ENCODE assay signal across 19 mouse cellular contexts in genomic region chr7:145301008-145301340, GRCm38 (mm10). TPM values are rescaled to one million over a fixed set of nuclear protein-coding genes. Genes with fewer than 3 reads are reported as not detected.
A peak's percentile ranks its signal among the peaks of the same experiment; 100 is the strongest.
DNase-seq lines count a peak whose midpoint lies in the region; ATAC-seq and TF ChIP-seq lines count a peak whose summit lies in the region.
"Had no signal": no experiment of that assay in that cellular context is flagged by ENCODE, and none has a peak within 500 bp of the region (broad histone marks: within the 10 kb centered on the region; RNA-seq: fewer than 3 reads in every experiment).

No protein-coding gene starts in this region.

- H3K36me3 ChIP-seq in embryonic facial prominence, embryonic 13.5 days: no peaks in the 10 kb centered on the region
- H3K36me3 ChIP-seq in embryonic facial prominence, embryonic 10.5 days (replicated peaks): no peaks in the 10 kb centered on the region
- H3K36me3 ChIP-seq in kidney, embryonic 16.5 days (ENCODE audit: insufficient read depth, low read length): no peaks in the 10 kb centered on the region
- H3K36me3 ChIP-seq in limb, embryonic 15.5 days: no peaks in the 10 kb centered on the region
- H3K36me3 ChIP-seq in liver, postnatal 0 days (replicated peaks; ENCODE audit: insufficient read depth, low read length): no peaks in the 10 kb centered on the region
- H3K36me3 ChIP-seq: heart, embryonic 10.5 days; lung, embryonic 15.5 days had no signal

- H3K27ac ChIP-seq in embryonic facial prominence, embryonic 13.5 days: peak overlapping the region; percentile 17; the same call in 1 of the 2 replicates
- no peak overlapping the region for H3K27ac ChIP-seq in embryonic facial prominence, embryonic 10.5 days (replicated peaks)
- H3K27ac ChIP-seq in kidney, embryonic 16.5 days (ENCODE audit: low read length): 0 out of 2 replicates have a peak overlapping the region, but pooled peaks have one; percentile 1
- H3K27ac ChIP-seq in limb, embryonic 15.5 days: peak overlapping the region; percentile 80
- no peak overlapping the region for H3K27ac ChIP-seq in liver, postnatal 0 days (ENCODE audit: low read depth)
- H3K27ac ChIP-seq: heart, embryonic 10.5 days; hindbrain, embryonic 14.5 days; layer of hippocampus, adult 2 months had no signal

- no peak overlapping the region for H3K9ac ChIP-seq in embryonic facial prominence, embryonic 13.5 days
- no peak overlapping the region for H3K9ac ChIP-seq in kidney, embryonic 16.5 days (replicated peaks; ENCODE audit: low read length)
- H3K9ac ChIP-seq in limb, embryonic 15.5 days: no peak overlapping the region
- H3K9ac ChIP-seq in liver, postnatal 0 days (replicated peaks): no peak overlapping the region
- H3K9ac ChIP-seq: hindbrain, embryonic 14.5 days; lung, embryonic 15.5 days had no signal

- DNase-seq in embryonic facial prominence, embryonic 10.5 days (ENCODE audit: low spot score): no peak
- DNase-seq in kidney, postnatal 36 days: no peak
- DNase-seq in MN1 (ENCODE audit: low spot score): peak; percentile 44
- no peak for DNase-seq in embryo, embryonic 9.5 days (ENCODE audit: extremely low spot score)
- no peak for DNase-seq in liver, postnatal 0 days
- DNase-seq: adrenal gland, postnatal 10 days; kidney, adult 8-10 months; retina, postnatal 1 day; right cerebral cortex, postnatal 4 days; thymus, adult 18-20 months had no signal

- TF ChIP-seq EP300 in liver, postnatal 0 days (IDR thresholded peaks at IDR 0.05; ENCODE audit: low read depth): no peak

- no peak for ATAC-seq in embryonic facial prominence, embryonic 13.5 days (ENCODE audit: insufficient number of reproducible peaks, insufficient read depth, low FRiP score, low TSS enrichment, low read depth)
- no peak for ATAC-seq in kidney, embryonic 16.5 days (ENCODE audit: low FRiP score, low TSS enrichment)
- ATAC-seq in limb, embryonic 15.5 days (ENCODE audit: insufficient number of reproducible peaks, low FRiP score, low TSS enrichment, low read depth): no peak
- no peak for ATAC-seq in liver, postnatal 0 days

- no peaks in the 10 kb centered on the region for H3K9me3 ChIP-seq in embryonic facial prominence, embryonic 13.5 days
- H3K9me3 ChIP-seq in embryonic facial prominence, embryonic 10.5 days: no peaks in the 10 kb centered on the region
- H3K9me3 ChIP-seq in kidney, embryonic 16.5 days (ENCODE audit: low read length): no peaks in the 10 kb centered on the region
- no peaks in the 10 kb centered on the region for H3K9me3 ChIP-seq in limb, embryonic 15.5 days
- no peaks in the 10 kb centered on the region for H3K9me3 ChIP-seq in liver, postnatal 0 days (ENCODE audit: low read length)
- H3K9me3 ChIP-seq: heart, embryonic 10.5 days; lung, embryonic 15.5 days had no signal

- H3K4me1 ChIP-seq in embryonic facial prominence, embryonic 13.5 days: peaks cover 36% of the 10 kb centered on the region
- peaks cover 42% of the 10 kb centered on the region for H3K4me1 ChIP-seq in embryonic facial prominence, embryonic 10.5 days
- peaks cover 19% of the 10 kb centered on the region; the same call in 1 of the 2 replicates for H3K4me1 ChIP-seq in kidney, embryonic 16.5 days (ENCODE audit: insufficient read depth, low read length)
- peaks cover 41% of the 10 kb centered on the region for H3K4me1 ChIP-seq in limb, embryonic 15.5 days
- peaks cover 4% of the 10 kb centered on the region; the same call in 1 of the 2 replicates for H3K4me1 ChIP-seq in liver, postnatal 0 days (ENCODE audit: insufficient read depth)

- 0 out of 2 replicates have a peak overlapping the region, but pooled peaks have one; percentile 12 for H3K4me3 ChIP-seq in embryonic facial prominence, embryonic 13.5 days
- H3K4me3 ChIP-seq in embryonic facial prominence, embryonic 10.5 days: no peak overlapping the region
- no peak overlapping the region for H3K4me3 ChIP-seq in kidney, embryonic 16.5 days (ENCODE audit: low read length)
- peak overlapping the region; percentile 27 for H3K4me3 ChIP-seq in limb, embryonic 15.5 days
- no peak overlapping the region for H3K4me3 ChIP-seq in liver, postnatal 0 days (ENCODE audit: low read depth, low read length)
- H3K4me3 ChIP-seq: heart, embryonic 10.5 days; layer of hippocampus, adult 2 months; lung, embryonic 15.5 days had no signal

- no peaks in the 10 kb centered on the region for H3K27me3 ChIP-seq in embryonic facial prominence, embryonic 13.5 days
- H3K27me3 ChIP-seq in embryonic facial prominence, embryonic 10.5 days (replicated peaks; ENCODE audit: low read depth, poor library complexity, severe bottlenecking): 0 out of 2 replicates have a peak, but pooled peaks cover 8% of the 10 kb centered on the region
- H3K27me3 ChIP-seq in kidney, embryonic 16.5 days (ENCODE audit: insufficient read depth, low read length): no peaks in the 10 kb centered on the region
- H3K27me3 ChIP-seq in limb, embryonic 15.5 days: no peaks in the 10 kb centered on the region
- H3K27me3 ChIP-seq in liver, postnatal 0 days (ENCODE audit: insufficient read depth, low read length): no peaks in the 10 kb centered on the region
- H3K27me3 ChIP-seq: lung, embryonic 15.5 days had no signal

- no peak for TF ChIP-seq CTCF in liver, postnatal 0 days (IDR thresholded peaks at IDR 0.05; ENCODE audit: low read depth)

- H3K4me2 ChIP-seq in embryonic facial prominence, embryonic 13.5 days: peak overlapping the region; percentile 3; the same call in 1 of the 2 replicates
- peak overlapping the region; percentile 14; the same call in 1 of the 2 replicates for H3K4me2 ChIP-seq in kidney, embryonic 16.5 days (replicated peaks; ENCODE audit: low read depth, low read length)
- peak overlapping the region; percentile 40 for H3K4me2 ChIP-seq in limb, embryonic 15.5 days
- H3K4me2 ChIP-seq in liver, postnatal 0 days (ENCODE audit: low read depth, low read length): no peak overlapping the region
- H3K4me2 ChIP-seq: hindbrain, embryonic 14.5 days; liver, embryonic 11.5 days; lung, embryonic 15.5 days had no signal

RNA-seq across cellular contexts. Expression of gene Mrgprf, which starts 0.3 kb away (rescaled TPM):
- polyA plus RNA-seq in embryonic facial prominence, embryonic 13.5 days (2015; fragmentation: Nextera tagmentation; extraction: Ambion mirVana): 1.5 and 3.4 TPM in 2 replicates
- polyA plus RNA-seq in embryonic facial prominence, embryonic 10.5 days (2016; fragmentation: Nextera tagmentation; extraction: Ambion mirVana): 0.10 TPM in 1 of 2 replicates, not detected in the other
- polyA plus RNA-seq in kidney, embryonic 16.5 days (2015; fragmentation: Nextera tagmentation; extraction: Ambion mirVana): 3.5 and 3.8 TPM in 2 replicates
- 10.8 and 15.3 TPM in 2 replicates for polyA plus RNA-seq in limb, embryonic 15.5 days (2015; fragmentation: Nextera tagmentation; extraction: Ambion mirVana)
- polyA plus RNA-seq in liver, postnatal 0 days (2015; fragmentation: Nextera tagmentation; extraction: Ambion mirVana): 0.16 and 0.24 TPM in 2 replicates
- polyA plus RNA-seq: liver, embryonic 11.5 days had no signal

RNA-seq across cellular contexts. Expression of gene Mrgprd, which starts 13.7 kb away (rescaled TPM):
- not detected in 2 replicates for polyA plus RNA-seq in embryonic facial prominence, embryonic 13.5 days (2015; fragmentation: Nextera tagmentation; extraction: Ambion mirVana)
- polyA plus RNA-seq in embryonic facial prominence, embryonic 10.5 days (2016; fragmentation: Nextera tagmentation; extraction: Ambion mirVana): not detected in 2 replicates
- not detected in 2 replicates for polyA plus RNA-seq in kidney, embryonic 16.5 days (2015; fragmentation: Nextera tagmentation; extraction: Ambion mirVana)
- not detected in 2 replicates for polyA plus RNA-seq in limb, embryonic 15.5 days (2015; fragmentation: Nextera tagmentation; extraction: Ambion mirVana)
- not detected in 2 replicates for polyA plus RNA-seq in liver, postnatal 0 days (2015; fragmentation: Nextera tagmentation; extraction: Ambion mirVana)
- polyA plus RNA-seq: heart, embryonic 10.5 days; hindbrain, embryonic 14.5 days; liver, embryonic 11.5 days; lung, embryonic 15.5 days; midbrain, embryonic 14.5 days had no signal

RNA-seq across cellular contexts. Expression of gene Tpcn2, which starts 17.2 kb away (rescaled TPM):
- 13.6 and 14.7 TPM in 2 replicates for polyA plus RNA-seq in embryonic facial prominence, embryonic 13.5 days (2015; fragmentation: Nextera tagmentation; extraction: Ambion mirVana)
- polyA plus RNA-seq in embryonic facial prominence, embryonic 10.5 days (2016; fragmentation: Nextera tagmentation; extraction: Ambion mirVana): 6.5 TPM in 2 replicates
- polyA plus RNA-seq in kidney, embryonic 16.5 days (2015; fragmentation: Nextera tagmentation; extraction: Ambion mirVana): 11.4 and 12.2 TPM in 2 replicates
- polyA plus RNA-seq in limb, embryonic 15.5 days (2015; fragmentation: Nextera tagmentation; extraction: Ambion mirVana): 10.8 and 11.2 TPM in 2 replicates
- polyA plus RNA-seq in liver, postnatal 0 days (2015; fragmentation: Nextera tagmentation; extraction: Ambion mirVana): 2.2 and 2.3 TPM in 2 replicates

Comparison
In these comparisons a context has a peak if more than half of its experiments do, and no peak if none do; other contexts are left out.
1. H3K27ac ChIP-seq: peak in embryonic facial prominence, embryonic 13.5 days (single experiment), kidney, embryonic 16.5 days (single experiment) and limb, embryonic 15.5 days (single experiment); none in embryonic facial prominence, embryonic 10.5 days (single experiment) and liver, postnatal 0 days (single experiment).
2. H3K4me3 ChIP-seq: peak in embryonic facial prominence, embryonic 13.5 days (single experiment) and limb, embryonic 15.5 days (single experiment); none in embryonic facial prominence, embryonic 10.5 days (single experiment), kidney, embryonic 16.5 days (single experiment) and liver, postnatal 0 days (single experiment).